Mouse (Mus musculus): ENCODE results near the gene Map1b.

GRCm38 (mm10) chr13:99452444-99452843 is 63.9 kb downstream of the Map1b start:
- TF ChIP-seq CTCF (IDR thresholded peaks at IDR 0.05; ENCODE audit: insufficient read depth, low read length) (no peak), POLR2A (IDR thresholded peaks at IDR 0.05; ENCODE audit: borderline replicate concordance, extremely low read depth, low read depth, low read length) (no peak)
